In genomic region chr14:26667991-26668370, GRCm38 (mm10) we compare ENCODE assay signal across 7 mouse cellular contexts. TPM values are rescaled to one million over a fixed set of nuclear protein-coding genes. Genes with fewer than 3 reads are reported as not detected.
DNase-seq lines count a peak whose midpoint lies in the region; ATAC-seq and TF ChIP-seq lines count a peak whose summit lies in the region.

No protein-coding gene starts in this region.

- H3K27me3 ChIP-seq in forebrain, embryonic 11.5 days (ENCODE audit: control insufficient read depth, insufficient read depth, low read length), result no peaks in the 10 kb centered on the region
- no peaks in the 10 kb centered on the region for H3K27me3 ChIP-seq in limb, embryonic 14.5 days (ENCODE audit: control insufficient read depth, insufficient read depth, low read length)
- H3K27me3 ChIP-seq in stomach, embryonic 15.5 days (replicated peaks), result no peaks in the 10 kb centered on the region

- H3K36me3 ChIP-seq in forebrain, embryonic 11.5 days (ENCODE audit: control insufficient read depth, insufficient read depth, low read length), result peaks cover 3% of the 10 kb centered on the region; the same call in 1 of the 2 replicates
- peaks cover 18% of the 10 kb centered on the region for H3K36me3 ChIP-seq in limb, embryonic 14.5 days (ENCODE audit: control insufficient read depth, insufficient read depth, low read length)
- peaks cover 8% of the 10 kb centered on the region; the same call in 1 of the 2 replicates for H3K36me3 ChIP-seq in stomach, embryonic 15.5 days

- H3K4me3 ChIP-seq in forebrain, embryonic 11.5 days (ENCODE audit: low read depth, low read length), result peak overlapping the region; percentile 92
- H3K4me3 ChIP-seq in limb, embryonic 14.5 days (replicated peaks; ENCODE audit: low read length), result peak overlapping the region; percentile 94
- peak overlapping the region; percentile 90 for H3K4me3 ChIP-seq in stomach, embryonic 15.5 days (replicated peaks)

- no peak overlapping the region for H3K27ac ChIP-seq in forebrain, embryonic 11.5 days (ENCODE audit: low read depth, low read length)
- H3K27ac ChIP-seq in limb, embryonic 14.5 days (replicated peaks; ENCODE audit: low read depth, low read length), result no peak overlapping the region
- H3K27ac ChIP-seq in stomach, embryonic 15.5 days, result peak overlapping the region; percentile 93; the same call in 1 of the 2 replicates

- peak overlapping the region; percentile 84 for H3K9ac ChIP-seq in forebrain, embryonic 11.5 days (ENCODE audit: low read length)
- peak overlapping the region; percentile 83 for H3K9ac ChIP-seq in limb, embryonic 14.5 days (ENCODE audit: low read depth, low read length, severe bottlenecking)
- peak overlapping the region; percentile 71 for H3K9ac ChIP-seq in stomach, embryonic 15.5 days

- 30% methylated on average over 6 of the region's 6 CpGs for WGBS in forebrain, embryonic 11.5 days
- 15% methylated on average over 6 of the region's 6 CpGs for WGBS in limb, embryonic 14.5 days
- 13% methylated on average over 6 of the region's 6 CpGs for WGBS in stomach, embryonic 15.5 days

- H3K9me3 ChIP-seq in forebrain, embryonic 11.5 days (ENCODE audit: control insufficient read depth, low read length), result no peaks in the 10 kb centered on the region
- H3K9me3 ChIP-seq in limb, embryonic 14.5 days (ENCODE audit: control insufficient read depth, low read length), result no peaks in the 10 kb centered on the region
- H3K9me3 ChIP-seq in stomach, embryonic 15.5 days, result no peaks in the 10 kb centered on the region

- peaks cover 13% of the 10 kb centered on the region for H3K4me1 ChIP-seq in forebrain, embryonic 11.5 days (replicated peaks; ENCODE audit: control insufficient read depth, insufficient read depth, low read length)
- peaks cover 19% of the 10 kb centered on the region for H3K4me1 ChIP-seq in limb, embryonic 14.5 days (ENCODE audit: control insufficient read depth, insufficient read depth, low read length)
- H3K4me1 ChIP-seq in stomach, embryonic 15.5 days, result peaks cover 6% of the 10 kb centered on the region

- no peak for ATAC-seq in forebrain, embryonic 11.5 days (replicated peaks; ENCODE audit: low FRiP score)
- ATAC-seq in limb, embryonic 14.5 days (ENCODE audit: low FRiP score, low read depth), result no peak
- ATAC-seq in stomach, embryonic 15.5 days (ENCODE audit: insufficient read depth, low FRiP score, low read depth), result no peak
- no peak for ATAC-seq in monocyte, adult 5-6 weeks (replicated peaks; ENCODE audit: insufficient number of reproducible peaks, low FRiP score, low TSS enrichment, poor library complexity, severe bottlenecking)

- peak; percentile 8 for DNase-seq in spleen, adult 12 weeks (ENCODE audit: low spot score)
- no peak for DNase-seq in spleen, postnatal 10 days (ENCODE audit: low spot score in 2 of 2)
- DNase-seq in forebrain, embryonic 11.5 days (ENCODE audit: low spot score), result no peak
- no peak for DNase-seq in limb, embryonic 14.5 days (ENCODE audit: low spot score)
- no peak for DNase-seq in right cerebral cortex, postnatal 14 days

- no peak for TF ChIP-seq POLR2A in limb, embryonic 14.5 days (IDR thresholded peaks at IDR 0.05; ENCODE audit: borderline replicate concordance, extremely low read depth, insufficient read depth, insufficient read length)

- H3K4me2 ChIP-seq in forebrain, embryonic 11.5 days (ENCODE audit: low read depth, low read length, severe bottlenecking), result peak overlapping the region; percentile 98
- peak overlapping the region; percentile 96 for H3K4me2 ChIP-seq in limb, embryonic 14.5 days (replicated peaks; ENCODE audit: low read depth, low read length, severe bottlenecking)
- peak overlapping the region; percentile 95 for H3K4me2 ChIP-seq in stomach, embryonic 15.5 days

RNA-seq across cellular contexts. Expression of gene Pde12, which starts 1.7 kb away (rescaled TPM):
- polyA plus RNA-seq in forebrain, embryonic 11.5 days (2014; fragmentation: Nextera tagmentation; extraction: Ambion mirVana), result 12.9 and 13.4 TPM in 2 replicates
- polyA plus RNA-seq in limb, embryonic 14.5 days (2012; rRNA removed), result 5.6 and 6.2 TPM in 2 replicates
- 10.0 and 10.2 TPM in 2 replicates for polyA plus RNA-seq in limb, embryonic 14.5 days (2014; fragmentation: Nextera tagmentation; extraction: Ambion mirVana)
- 9.9 and 10.0 TPM in 2 replicates for polyA plus RNA-seq in stomach, embryonic 15.5 days (2015; fragmentation: Nextera tagmentation; extraction: Ambion mirVana)
- 8.6 to 12.8 TPM (median 10.5 TPM) in 3 replicates for total RNA-seq in monocyte, adult 5-6 weeks (2017)

RNA-seq across cellular contexts. Expression of gene Dnah12, which starts 25.1 kb away (rescaled TPM):
- polyA plus RNA-seq in forebrain, embryonic 11.5 days (2014; fragmentation: Nextera tagmentation; extraction: Ambion mirVana), result 0.04 TPM in 1 of 2 replicates, not detected in the other
- 0.12 and 0.14 TPM in 2 replicates for polyA plus RNA-seq in limb, embryonic 14.5 days (2012; rRNA removed)
- polyA plus RNA-seq in limb, embryonic 14.5 days (2014; fragmentation: Nextera tagmentation; extraction: Ambion mirVana), result 0.08 and 0.15 TPM in 2 replicates
- polyA plus RNA-seq in stomach, embryonic 15.5 days (2015; fragmentation: Nextera tagmentation; extraction: Ambion mirVana), result 0.03 and 0.05 TPM in 2 replicates
- 16.9 to 28.6 TPM (median 19.4 TPM) in 3 replicates for total RNA-seq in monocyte, adult 5-6 weeks (2017)

RNA-seq across cellular contexts. Expression of gene Arf4, which starts 30.1 kb away (rescaled TPM):
- 535 and 566 TPM in 2 replicates for polyA plus RNA-seq in forebrain, embryonic 11.5 days (2014; fragmentation: Nextera tagmentation; extraction: Ambion mirVana)
- polyA plus RNA-seq in limb, embryonic 14.5 days (2012; rRNA removed), result 302 and 353 TPM in 2 replicates
- 670 and 708 TPM in 2 replicates for polyA plus RNA-seq in limb, embryonic 14.5 days (2014; fragmentation: Nextera tagmentation; extraction: Ambion mirVana)
- polyA plus RNA-seq in stomach, embryonic 15.5 days (2015; fragmentation: Nextera tagmentation; extraction: Ambion mirVana), result 614 and 698 TPM in 2 replicates
- total RNA-seq in monocyte, adult 5-6 weeks (2017), result 125 to 462 TPM (median 150 TPM) in 3 replicates
